Mouse (Mus musculus): ENCODE measurements around the gene Nt5e.
A peak's percentile ranks its signal among the peaks of the same experiment; 100 is the strongest.
"Not testable (repeated sequence)": the region's sequence is repeated elsewhere in the genome, so short reads cannot be mapped to it uniquely, and the experiment has no call there.

Gene Nt5e

GRCm38 (mm10) chr9:88326930-88327901 lies at the start of gene Nt5e:
Nt5e (plus strand) TSS chr9:88327197.
- DNase-seq (ENCODE audit: low spot score) = peak; percentile 73

DNA sequence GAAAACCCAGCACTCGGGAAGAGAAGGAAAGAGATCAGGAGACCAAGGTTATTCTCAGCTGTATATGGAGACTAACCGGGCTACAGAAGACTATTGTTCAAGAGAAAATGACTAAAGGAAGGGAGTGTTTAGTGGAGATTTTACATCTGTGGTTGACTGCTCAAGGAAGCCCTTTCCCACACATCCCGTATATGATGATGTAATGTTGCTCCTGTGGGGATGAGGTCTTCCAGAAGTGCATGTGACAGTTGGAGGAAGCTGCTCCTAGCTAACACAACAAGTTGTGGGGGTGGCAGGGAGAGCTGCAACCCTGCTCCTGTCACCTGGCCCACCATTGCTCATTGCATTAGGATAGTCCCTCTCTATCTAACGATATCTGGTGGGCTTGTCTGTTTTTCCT lies 49.4 kb upstream of the Nt5e start:
- no peak for DNase-seq (ENCODE audit: low spot score)

DNA sequence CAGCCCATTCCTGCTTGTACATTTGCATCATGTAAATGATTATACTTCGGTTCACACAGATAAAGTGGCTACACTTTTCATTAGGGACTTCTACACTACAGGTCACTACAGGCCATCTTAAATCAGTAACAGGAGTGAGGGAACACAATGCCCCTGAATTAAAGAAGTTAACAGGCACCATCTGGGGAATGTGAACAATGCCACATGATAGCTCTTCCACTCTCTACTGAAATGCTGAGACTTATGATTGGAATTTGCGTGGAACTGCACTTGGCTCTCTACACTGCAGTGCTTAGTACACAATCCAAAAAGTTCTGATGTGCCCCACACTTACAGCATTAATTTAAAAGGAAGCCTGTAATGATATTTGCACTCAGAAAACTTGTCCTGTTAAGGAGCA lies 47.3 kb upstream of the Nt5e start:
- DNase-seq (ENCODE audit: low spot score) = no peak

DNA sequence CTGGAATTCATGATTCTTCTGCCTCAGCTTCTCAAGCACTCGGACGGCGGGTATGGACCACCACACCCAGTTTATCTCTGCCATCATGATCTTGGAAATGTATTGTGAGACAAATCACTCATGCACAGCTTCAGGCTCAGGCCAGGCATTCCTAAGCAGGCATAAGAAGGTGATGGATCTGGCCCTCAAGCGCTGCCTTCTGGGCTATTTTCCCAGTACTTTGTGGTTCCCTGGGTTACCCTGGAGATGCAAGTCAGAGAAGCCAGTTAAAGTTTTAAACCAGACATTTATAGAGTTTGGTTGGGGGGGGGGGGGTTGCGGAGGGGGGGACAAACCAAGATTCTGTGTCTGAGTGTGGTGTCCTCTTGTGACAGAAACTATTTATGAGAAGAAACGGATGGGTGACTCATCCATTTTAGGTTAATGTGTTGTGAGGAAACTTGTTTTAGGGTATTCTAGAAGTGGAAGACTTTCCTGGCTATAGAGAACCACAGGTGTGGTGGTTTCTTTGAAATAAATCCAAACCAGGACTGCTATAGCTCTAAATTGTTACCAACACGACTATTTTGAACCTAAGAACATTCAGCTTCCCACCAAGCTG lies 37.3 kb upstream of the Nt5e start:
- DNase-seq (ENCODE audit: low spot score) = no peak

GRCm38 (mm10) chr9:88292836-88293370 lies 34.1 kb upstream of the Nt5e start:
- DNase-seq (ENCODE audit: low spot score) = no peak

DNA sequence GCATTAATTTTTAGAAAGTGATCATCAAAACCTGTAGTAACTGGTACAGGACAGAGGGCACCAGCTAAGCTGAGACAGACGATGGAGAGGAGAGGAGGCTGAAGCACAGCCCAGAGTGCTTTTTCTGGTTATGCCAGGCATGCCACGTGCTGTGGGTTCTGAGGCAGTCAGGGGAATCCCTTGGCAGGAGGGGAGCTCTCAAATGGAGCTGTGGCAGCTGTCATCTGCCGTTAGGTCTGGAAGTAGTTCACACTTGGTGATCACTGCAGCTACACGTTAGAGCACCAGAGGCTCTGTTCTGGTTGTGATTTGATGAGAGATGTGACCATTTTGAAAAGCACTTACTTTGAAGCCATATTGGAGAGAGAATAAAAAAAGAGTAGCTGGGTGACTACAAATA lies 31.2 kb upstream of the Nt5e start:
- no peak for DNase-seq (ENCODE audit: low spot score)

DNA sequence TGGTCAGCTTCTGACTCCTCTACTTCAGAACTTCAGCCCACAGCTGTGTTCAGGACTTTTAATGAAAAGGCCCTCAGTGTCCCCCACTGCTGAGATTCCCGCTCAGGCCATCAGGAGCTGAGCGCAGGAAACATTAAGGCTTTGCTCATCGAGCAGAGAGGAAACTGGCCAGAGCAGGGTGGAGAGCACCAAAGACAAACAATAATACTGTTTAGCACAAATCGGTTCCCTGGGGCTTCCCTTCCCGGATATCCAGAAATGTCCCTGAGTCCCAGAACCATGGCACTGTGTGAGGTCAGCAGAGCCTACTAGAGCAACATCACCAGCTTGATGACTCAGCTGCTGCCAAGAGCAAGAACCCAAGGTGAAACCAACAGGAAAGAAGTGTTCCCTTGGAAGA lies 30.7 kb upstream of the Nt5e start:
- no peak for DNase-seq (ENCODE audit: low spot score)

DNA sequence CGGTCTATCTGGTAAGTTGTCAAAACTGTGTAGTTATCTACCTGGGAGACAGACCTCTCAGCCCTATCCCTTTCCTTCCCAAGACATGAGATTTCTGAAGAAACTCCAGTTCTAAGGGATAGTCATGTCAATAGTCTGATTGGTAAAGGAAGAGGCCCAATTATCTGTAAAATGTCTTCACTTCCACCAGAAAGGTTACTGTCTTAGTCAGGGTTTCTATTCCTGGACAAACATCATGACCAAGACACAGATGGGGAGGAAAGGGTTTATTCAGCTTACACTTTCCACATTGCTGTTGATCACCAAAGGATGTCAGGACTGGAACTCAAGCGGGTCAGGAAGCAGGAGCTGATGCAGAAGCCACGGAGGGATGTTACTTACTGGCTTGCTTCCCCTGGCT lies 29.8 kb upstream of the Nt5e start:
- DNase-seq (ENCODE audit: low spot score) = not testable (repeated sequence)

DNA sequence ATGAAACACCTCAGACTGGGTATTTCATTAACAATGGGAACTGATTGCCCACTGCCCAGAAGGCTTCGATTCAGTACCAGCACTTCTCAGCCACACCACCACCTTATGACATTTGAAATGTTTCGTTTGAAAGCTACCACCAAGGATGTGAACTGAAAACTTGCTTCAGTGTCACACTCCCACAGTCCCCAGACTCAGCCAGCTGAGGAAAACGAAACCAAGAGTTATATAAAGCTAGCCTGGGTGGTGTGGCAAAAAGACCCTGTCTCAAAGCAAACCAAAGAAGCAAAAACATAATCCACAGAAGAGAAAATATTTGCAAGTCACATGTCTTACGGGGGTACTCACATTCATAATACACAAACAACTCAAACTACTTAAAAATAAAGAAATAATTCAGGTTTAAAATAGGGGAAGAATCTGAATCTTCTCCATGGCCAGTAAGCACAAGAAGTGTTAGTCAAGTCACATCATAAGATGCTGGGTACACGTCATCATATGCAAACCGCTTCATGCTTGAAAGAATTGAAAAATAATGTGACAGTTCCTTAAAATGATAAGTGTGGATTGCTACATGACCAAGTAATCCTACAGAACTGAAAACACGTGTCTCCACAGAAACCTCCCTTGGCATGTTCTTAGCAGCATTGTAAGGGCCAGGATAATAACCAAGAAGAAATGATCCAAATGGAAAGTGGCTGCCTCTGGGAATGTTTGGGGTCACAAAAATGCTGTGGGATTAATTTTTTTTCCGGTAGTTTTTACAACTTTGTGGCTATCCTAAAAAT lies 28.9 kb upstream of the Nt5e start:
- DNase-seq (ENCODE audit: low spot score) = no peak

DNA sequence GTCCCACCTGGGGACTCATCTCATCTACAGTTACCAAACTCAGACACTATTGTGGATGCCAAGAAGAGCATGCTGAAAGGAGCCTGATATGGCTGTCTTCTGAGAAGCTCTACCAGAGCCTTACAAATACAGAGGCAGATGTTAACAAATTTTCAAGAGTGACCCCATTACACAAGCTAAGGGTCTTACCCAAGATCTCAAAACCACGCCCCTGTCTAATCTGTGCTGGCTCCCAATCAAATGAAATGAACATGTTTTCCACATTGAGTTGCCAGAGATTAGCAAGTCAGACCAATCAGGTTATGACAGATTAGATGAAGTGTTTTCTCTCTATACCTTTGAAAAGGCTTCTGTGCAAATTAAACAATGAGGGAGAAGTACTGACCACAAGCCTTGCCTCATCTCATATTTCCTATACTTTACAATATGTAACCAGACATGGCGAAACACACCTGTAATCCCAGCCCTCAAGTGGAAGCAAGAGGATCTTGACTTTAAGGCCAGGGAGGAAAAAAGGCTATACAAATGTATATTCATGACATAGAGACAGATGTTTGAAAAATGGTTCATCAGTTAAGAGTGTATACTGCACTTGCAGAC lies 19.9 kb upstream of the Nt5e start:
- DNase-seq (ENCODE audit: low spot score) = no peak

DNA sequence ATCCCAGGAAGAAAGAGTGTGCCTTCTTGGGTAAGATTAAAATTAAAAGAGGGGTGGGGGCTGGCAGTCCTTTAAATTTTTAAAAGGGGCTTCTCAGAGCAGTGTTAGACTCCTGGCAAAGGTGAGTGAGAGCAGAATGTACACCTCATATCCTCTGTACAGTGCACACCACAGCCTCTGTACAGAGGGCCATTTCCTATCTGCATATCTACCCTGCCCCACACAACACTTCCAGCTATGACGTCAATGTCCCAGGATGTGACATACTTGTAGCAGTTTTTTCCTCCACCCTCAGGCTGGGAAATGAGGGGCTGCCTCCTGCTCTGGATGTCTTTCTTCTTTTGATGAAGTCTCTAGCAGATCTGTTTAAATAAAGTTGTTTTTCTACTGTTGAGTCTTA lies 17.9 kb upstream of the Nt5e start:
- no peak for DNase-seq (ENCODE audit: low spot score)

DNA sequence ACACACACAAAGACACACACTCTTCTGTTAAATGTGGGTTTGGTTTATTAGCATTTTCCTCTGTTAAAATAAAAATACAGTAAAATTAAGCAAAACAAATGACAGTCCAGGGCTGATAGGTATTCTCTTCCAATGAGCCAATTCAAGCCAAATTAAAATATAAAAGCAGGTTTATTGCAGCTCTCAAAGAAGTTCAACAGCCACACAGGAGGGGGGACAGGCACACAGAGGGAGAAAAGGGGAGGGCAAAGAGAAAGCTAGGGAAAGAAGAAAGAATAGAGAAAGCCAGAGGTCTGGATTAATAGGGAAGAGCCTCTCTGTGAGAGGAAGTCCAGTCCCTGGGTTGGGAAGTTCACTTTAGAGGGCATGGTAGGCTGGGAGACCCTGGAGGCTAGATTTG lies 7.8 kb upstream of the Nt5e start:
- DNase-seq (ENCODE audit: low spot score) = no peak

DNA sequence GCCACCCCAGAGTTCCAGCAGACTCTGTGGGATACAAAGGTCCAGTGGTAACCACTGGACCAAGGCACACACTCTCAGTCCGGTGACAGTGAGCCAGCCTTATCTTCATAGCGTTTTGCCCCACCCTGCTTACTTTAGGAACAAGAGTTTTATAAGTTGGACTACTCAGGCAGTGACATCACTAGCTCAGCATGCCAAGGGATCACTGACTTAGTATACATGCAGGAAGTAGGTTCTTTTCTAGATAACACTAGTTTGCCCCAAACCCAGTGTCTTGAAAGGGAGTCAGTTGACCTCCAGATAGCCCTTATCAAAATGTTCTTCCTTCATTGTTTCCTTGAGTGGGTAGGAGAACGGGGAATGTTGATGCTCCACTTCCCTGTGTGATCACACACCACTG lies 2.4 kb upstream of the Nt5e start:
- no peak for DNase-seq (ENCODE audit: low spot score)

- no peak for DNase-seq (ENCODE audit: low spot score)
Observed at GRCm38 (mm10) chr9:88328666-88329065, 1.7 kb downstream of the Nt5e start.

GRCm38 (mm10) chr9:88329166-88329748 lies 2.3 kb downstream of the Nt5e start:
- no peak for DNase-seq (ENCODE audit: low spot score)

- DNase-seq (ENCODE audit: low spot score) = no peak
Observed at GRCm38 (mm10) chr9:88330316-88330715, 3.3 kb downstream of the Nt5e start.

DNA sequence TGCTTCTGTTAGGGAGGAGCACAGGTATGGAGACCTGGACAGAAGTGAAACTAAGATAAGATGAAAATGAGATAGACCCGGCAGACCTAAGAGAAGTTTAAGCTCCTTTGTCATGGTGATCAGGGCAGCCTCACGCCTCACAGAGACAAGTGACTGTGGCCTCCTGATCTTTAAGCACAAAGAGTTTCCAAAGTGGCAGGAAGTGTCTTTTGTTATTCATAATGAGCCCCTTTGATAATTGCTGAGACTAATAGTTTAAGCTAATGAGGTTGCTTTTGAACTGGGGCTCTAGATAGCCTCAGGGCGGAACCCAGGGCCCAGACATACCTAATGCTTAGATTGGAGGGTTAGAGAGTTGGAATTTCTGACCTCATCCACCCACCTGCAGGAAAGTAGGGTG lies 5.5 kb downstream of the Nt5e start:
- no peak for DNase-seq (ENCODE audit: low spot score)

DNA sequence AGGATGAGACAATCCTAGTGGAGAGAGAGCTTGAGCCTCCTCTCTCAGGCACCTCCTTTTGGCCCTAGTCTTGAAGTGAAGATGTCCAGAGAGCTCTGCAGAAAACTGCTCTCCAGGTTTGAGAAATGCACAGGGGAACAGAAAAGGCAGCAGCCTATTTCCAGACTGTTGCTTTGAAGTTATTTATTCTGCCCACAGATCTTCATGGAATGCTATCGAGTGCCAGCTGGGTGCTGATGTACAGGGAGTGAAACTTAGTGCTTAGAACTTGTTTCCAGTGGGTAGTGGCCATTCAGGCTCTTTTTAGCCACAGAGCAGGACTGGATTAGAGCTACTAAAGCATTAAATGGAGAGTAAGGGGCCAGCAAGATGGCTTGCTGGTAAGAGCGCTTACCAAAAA lies 8.8 kb downstream of the Nt5e start:
- no peak for DNase-seq (ENCODE audit: low spot score)

GRCm38 (mm10) chr9:88340819-88341218 lies 13.8 kb downstream of the Nt5e start:
- no peak for DNase-seq (ENCODE audit: low spot score)

DNA sequence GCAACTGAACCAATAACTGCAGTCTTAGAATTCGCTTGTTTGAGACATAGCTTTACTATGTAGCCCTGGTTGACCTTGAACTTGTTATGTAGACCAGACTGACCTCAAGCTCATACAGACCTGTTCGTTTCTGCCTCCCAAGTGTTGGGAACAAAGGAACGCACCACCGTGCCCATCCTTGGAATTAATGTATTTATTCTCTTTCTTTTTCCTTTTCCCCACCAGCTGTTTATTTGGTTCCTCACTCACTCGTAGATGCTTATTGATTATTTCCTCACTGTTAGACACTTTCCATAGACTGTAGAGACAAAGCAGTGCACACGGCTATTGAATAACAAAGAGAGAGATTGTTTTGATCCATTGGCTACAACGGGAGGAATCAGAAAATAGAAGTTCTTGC lies 15.2 kb downstream of the Nt5e start:
- DNase-seq (ENCODE audit: low spot score) = no peak

GRCm38 (mm10) chr9:88342701-88343100 lies 15.7 kb downstream of the Nt5e start:
- no peak for DNase-seq (ENCODE audit: low spot score)

- no peak for DNase-seq (ENCODE audit: low spot score)
Observed at GRCm38 (mm10) chr9:88344424-88344823, 17.4 kb downstream of the Nt5e start.
